Mouse (Mus musculus): ENCODE results near the gene Coq8b. TPM values are rescaled to one million over a fixed set of nuclear protein-coding genes. Genes with fewer than 3 reads are reported as not detected.
A peak's percentile ranks its signal among the peaks of the same experiment; 100 is the strongest.

Gene Coq8b
- 30.6 and 31.8 TPM in 2 replicates for polyA plus RNA-seq (2012; rRNA removed)

GRCm38 (mm10) chr7:27232781-27233281 lies at the start of gene Coq8b:
Gene Coq8b, plus strand, starts transcription at chr7:27233023.
- Histone ChIP-seq H3K4me3 (ENCODE audit: insufficient read depth, low read length) (peak within 1 kb of the TSS; percentile 47), H3K27ac (ENCODE audit: insufficient read depth, low read length) (peak within 1 kb of the TSS; percentile 58; the same call in 1 of the 2 replicates)

GRCm38 (mm10) chr7:27184964-27185363 lies 47.9 kb upstream of the Coq8b start:
- Histone ChIP-seq H3K4me3 (ENCODE audit: insufficient read depth, low read length) (no peak overlapping the region), H3K4me1 (ENCODE audit: control insufficient read depth, insufficient read depth, low read length) (no peaks in the 10 kb centered on the region), H3K27ac (ENCODE audit: insufficient read depth, low read length) (no peak overlapping the region)
- TF ChIP-seq CTCF (IDR thresholded peaks at IDR 0.05; ENCODE audit: extremely low read depth, insufficient read depth, low read length) (peak; percentile 54), POLR2A (IDR thresholded peaks at IDR 0.05; ENCODE audit: extremely low read depth, insufficient read depth, low read length) (no peak)

More at GRCm38 (mm10) chr7:27232781-27233281, at the start of gene Coq8b:
- no peak for TF ChIP-seq CTCF (IDR thresholded peaks at IDR 0.05; ENCODE audit: extremely low read depth, insufficient read depth, low read length)
- TF ChIP-seq POLR2A (IDR thresholded peaks at IDR 0.05; ENCODE audit: extremely low read depth, insufficient read depth, low read length) = peak; percentile 66; the same call in 1 of the 2 replicates
- peaks cover 2% of the 10 kb centered on the region; the same call in 1 of the 2 replicates for H3K4me1 ChIP-seq (ENCODE audit: control insufficient read depth, insufficient read depth, low read length)

GRCm38 (mm10) chr7:27185986-27186385 lies 46.8 kb upstream of the Coq8b start:
- TF ChIP-seq CTCF (IDR thresholded peaks at IDR 0.05; ENCODE audit: extremely low read depth, insufficient read depth, low read length) (no peak), POLR2A (IDR thresholded peaks at IDR 0.05; ENCODE audit: extremely low read depth, insufficient read depth, low read length) (no peak)

GRCm38 (mm10) chr7:27189271-27189931 lies 43.4 kb upstream of the Coq8b start:
- peaks cover 5% of the 10 kb centered on the region for H3K4me1 ChIP-seq (ENCODE audit: control insufficient read depth, insufficient read depth, low read length)
- no peak for TF ChIP-seq POLR2A (IDR thresholded peaks at IDR 0.05; ENCODE audit: extremely low read depth, insufficient read depth, low read length)
- TF ChIP-seq CTCF (IDR thresholded peaks at IDR 0.05; ENCODE audit: extremely low read depth, insufficient read depth, low read length) = no peak

More at GRCm38 (mm10) chr7:27185986-27186385, 46.8 kb upstream of the Coq8b start:
- Histone ChIP-seq H3K27ac (ENCODE audit: insufficient read depth, low read length) (no peak overlapping the region), H3K4me1 (ENCODE audit: control insufficient read depth, insufficient read depth, low read length) (no peaks in the 10 kb centered on the region), H3K4me3 (ENCODE audit: insufficient read depth, low read length) (no peak overlapping the region)

GRCm38 (mm10) chr7:27192434-27192833 lies 40.4 kb upstream of the Coq8b start:
- H3K27ac ChIP-seq (ENCODE audit: insufficient read depth, low read length) = no peak overlapping the region
- TF ChIP-seq CTCF (IDR thresholded peaks at IDR 0.05; ENCODE audit: extremely low read depth, insufficient read depth, low read length) = no peak
- TF ChIP-seq POLR2A (IDR thresholded peaks at IDR 0.05; ENCODE audit: extremely low read depth, insufficient read depth, low read length) = no peak

More at GRCm38 (mm10) chr7:27189271-27189931, 43.4 kb upstream of the Coq8b start:
- Histone ChIP-seq H3K4me3 (ENCODE audit: insufficient read depth, low read length) (no peak overlapping the region), H3K27ac (ENCODE audit: insufficient read depth, low read length) (no peak overlapping the region)

GRCm38 (mm10) chr7:27193731-27194130 lies 39.1 kb upstream of the Coq8b start:
- Histone ChIP-seq H3K4me1 (ENCODE audit: control insufficient read depth, insufficient read depth, low read length) (peaks cover 9% of the 10 kb centered on the region), H3K4me3 (ENCODE audit: insufficient read depth, low read length) (no peak overlapping the region), H3K27ac (ENCODE audit: insufficient read depth, low read length) (no peak overlapping the region)
- TF ChIP-seq POLR2A (IDR thresholded peaks at IDR 0.05; ENCODE audit: extremely low read depth, insufficient read depth, low read length) = no peak
- TF ChIP-seq CTCF (IDR thresholded peaks at IDR 0.05; ENCODE audit: extremely low read depth, insufficient read depth, low read length) = no peak

More at GRCm38 (mm10) chr7:27192434-27192833, 40.4 kb upstream of the Coq8b start:
- Histone ChIP-seq H3K4me3 (ENCODE audit: insufficient read depth, low read length) (no peak overlapping the region), H3K4me1 (ENCODE audit: control insufficient read depth, insufficient read depth, low read length) (peaks cover 9% of the 10 kb centered on the region)

GRCm38 (mm10) chr7:27195681-27196611 lies 36.9 kb upstream of the Coq8b start, which contains the start of the genes BC024978 and Snrpa:
Gene BC024978, plus strand, starts transcription at chr7:27195781.
Gene Snrpa, minus strand, starts transcription at chr7:27196271.
- peak; percentile 21; the same call in 1 of the 2 replicates for TF ChIP-seq POLR2A (IDR thresholded peaks at IDR 0.05; ENCODE audit: extremely low read depth, insufficient read depth, low read length)
- no peak for TF ChIP-seq CTCF (IDR thresholded peaks at IDR 0.05; ENCODE audit: extremely low read depth, insufficient read depth, low read length)
- Histone ChIP-seq H3K4me1 (ENCODE audit: control insufficient read depth, insufficient read depth, low read length) (peaks cover 9% of the 10 kb centered on the region), H3K4me3 (ENCODE audit: insufficient read depth, low read length) (peak within 1 kb of the TSS; percentile 57), H3K27ac (ENCODE audit: insufficient read depth, low read length) (peak within 1 kb of the TSS; percentile 91)

- H3K4me1 ChIP-seq (ENCODE audit: control insufficient read depth, insufficient read depth, low read length) = peaks cover 9% of the 10 kb centered on the region
- TF ChIP-seq POLR2A (IDR thresholded peaks at IDR 0.05; ENCODE audit: extremely low read depth, insufficient read depth, low read length) (no peak), CTCF (IDR thresholded peaks at IDR 0.05; ENCODE audit: extremely low read depth, insufficient read depth, low read length) (no peak)
Observed at GRCm38 (mm10) chr7:27197136-27197535, 35.7 kb upstream of the Coq8b start.

GRCm38 (mm10) chr7:27197634-27198033 lies 35.2 kb upstream of the Coq8b start:
- no peak for TF ChIP-seq POLR2A (IDR thresholded peaks at IDR 0.05; ENCODE audit: extremely low read depth, insufficient read depth, low read length)
- no peak overlapping the region for H3K4me3 ChIP-seq (ENCODE audit: insufficient read depth, low read length)
- H3K27ac ChIP-seq (ENCODE audit: insufficient read depth, low read length) = no peak overlapping the region
- peaks cover 9% of the 10 kb centered on the region for H3K4me1 ChIP-seq (ENCODE audit: control insufficient read depth, insufficient read depth, low read length)

More at GRCm38 (mm10) chr7:27197136-27197535, 35.7 kb upstream of the Coq8b start:
- H3K27ac ChIP-seq (ENCODE audit: insufficient read depth, low read length) = no peak overlapping the region
- no peak overlapping the region for H3K4me3 ChIP-seq (ENCODE audit: insufficient read depth, low read length)
